Mouse (Mus musculus): ENCODE data around the gene Neurl4.
"Not testable (repeated sequence)": the region's sequence is repeated elsewhere in the genome, so short reads cannot be mapped to it uniquely, and the experiment has no call there.

The Neurl4 gene

DNA sequence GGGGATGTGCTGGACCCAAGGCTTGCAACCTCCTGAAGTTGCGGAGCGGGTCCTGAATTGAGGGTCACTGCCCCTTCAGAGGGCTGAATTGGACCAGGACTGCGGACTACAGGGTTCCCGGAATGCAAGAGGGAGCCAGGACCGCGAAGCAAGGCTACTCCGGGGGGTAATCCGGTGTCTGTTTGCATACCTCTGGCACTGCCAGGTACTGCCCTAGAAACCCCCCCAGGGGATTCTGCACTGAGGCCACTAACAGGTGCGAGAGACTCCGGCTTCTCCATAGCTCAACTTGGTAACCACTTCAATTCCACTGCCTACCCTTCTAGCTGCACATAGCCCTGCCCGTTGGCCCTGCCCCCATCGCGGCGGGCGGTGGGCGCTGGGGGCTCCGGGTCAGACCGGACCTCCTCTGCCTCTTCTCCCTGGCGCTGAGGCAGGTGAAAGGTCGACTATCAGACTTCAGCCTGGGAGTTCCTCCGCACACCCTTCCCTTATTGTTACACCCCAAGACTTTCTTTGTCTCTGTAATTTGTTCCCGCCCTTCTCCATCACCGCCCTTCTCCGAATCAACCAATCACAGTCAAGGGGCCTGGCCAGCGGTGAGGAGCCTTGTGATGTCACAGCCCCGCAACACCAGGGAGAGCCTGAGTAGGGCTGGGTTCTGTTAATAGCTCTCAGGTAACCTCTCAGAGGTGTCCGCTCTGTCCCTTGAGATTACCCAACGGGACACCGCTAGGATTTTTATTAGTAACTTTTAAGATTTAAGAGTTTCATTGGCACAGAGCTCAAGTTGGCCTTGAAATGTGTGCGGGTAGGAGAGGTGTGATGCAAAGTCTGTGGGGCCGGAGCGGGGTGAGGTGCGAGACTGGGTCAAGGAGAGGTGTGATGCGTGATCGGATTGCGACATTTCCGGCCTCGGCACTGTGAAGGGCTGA is at the start of gene Neurl4, which contains the start of gene 2810408A11Rik:
Neurl4 (plus strand) TSS at position 602 of the 935 bp plus-strand sequence.
2810408A11Rik (minus strand) TSS at position 517 of the 935 bp plus-strand sequence.
- peak; percentile 92 to 94 for DNase-seq

DNA sequence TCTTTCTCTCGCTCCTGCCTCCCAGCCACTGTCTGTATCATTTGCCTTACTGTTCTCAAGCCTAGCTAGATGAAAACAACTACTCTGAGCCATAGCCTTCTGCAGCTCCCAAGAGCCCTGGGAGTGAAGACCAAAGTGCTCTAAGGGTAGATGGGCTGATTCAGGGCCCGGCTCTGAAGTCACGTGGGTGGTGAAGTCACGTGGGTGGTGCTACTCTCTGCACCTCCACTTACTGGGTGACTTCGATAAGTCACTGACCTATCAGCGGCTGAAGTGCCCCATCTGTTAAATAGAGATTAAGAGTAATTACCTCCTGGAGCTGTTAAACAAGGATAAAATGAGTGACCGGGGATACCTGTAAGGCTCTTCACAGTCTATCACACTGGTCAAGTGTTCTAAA is 46.9 kb upstream of the Neurl4 start:
- DNase-seq: no peak

DNA sequence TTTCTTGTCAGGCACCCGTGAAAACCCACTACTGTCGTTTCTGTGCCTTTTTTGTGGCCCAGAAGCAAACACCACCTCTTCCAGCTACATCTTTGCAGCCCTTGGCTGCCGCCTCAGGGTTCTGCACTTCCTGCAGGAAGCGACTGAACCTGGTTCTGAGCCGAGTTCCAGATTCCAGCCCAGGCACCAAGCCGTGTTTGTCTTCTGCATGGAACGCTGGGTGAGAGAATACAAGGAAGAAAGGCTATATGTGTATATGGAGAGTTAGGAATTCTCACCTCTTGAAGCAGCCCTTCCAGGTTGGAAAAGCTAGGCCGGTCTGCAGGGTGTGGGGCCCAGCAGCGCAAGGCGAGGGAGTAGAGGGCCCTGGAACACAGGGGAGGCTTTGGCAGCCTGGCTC is 46.2 kb upstream of the Neurl4 start:
- no peak for DNase-seq

DNA sequence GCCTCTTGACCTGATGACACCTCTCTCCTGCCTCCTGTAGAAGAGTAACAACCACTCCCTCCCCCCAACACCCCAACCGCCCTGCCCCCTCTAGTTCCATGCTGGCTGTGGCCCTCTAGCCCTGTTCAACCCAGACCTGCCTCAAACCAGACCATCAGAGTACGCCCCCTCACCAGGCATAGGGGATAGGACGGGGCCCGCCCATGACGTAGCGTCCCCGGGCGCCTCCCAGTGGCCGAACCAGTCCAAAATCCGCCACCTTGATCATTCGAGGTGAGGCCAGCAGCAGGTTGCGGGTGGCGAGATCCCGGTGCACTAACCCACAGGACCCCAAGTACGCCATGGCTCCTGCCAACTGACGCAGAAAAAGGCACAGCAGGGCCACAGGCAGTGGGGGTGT is 45.5 kb upstream of the Neurl4 start:
- DNase-seq: peak; percentile 77 to 78

DNA sequence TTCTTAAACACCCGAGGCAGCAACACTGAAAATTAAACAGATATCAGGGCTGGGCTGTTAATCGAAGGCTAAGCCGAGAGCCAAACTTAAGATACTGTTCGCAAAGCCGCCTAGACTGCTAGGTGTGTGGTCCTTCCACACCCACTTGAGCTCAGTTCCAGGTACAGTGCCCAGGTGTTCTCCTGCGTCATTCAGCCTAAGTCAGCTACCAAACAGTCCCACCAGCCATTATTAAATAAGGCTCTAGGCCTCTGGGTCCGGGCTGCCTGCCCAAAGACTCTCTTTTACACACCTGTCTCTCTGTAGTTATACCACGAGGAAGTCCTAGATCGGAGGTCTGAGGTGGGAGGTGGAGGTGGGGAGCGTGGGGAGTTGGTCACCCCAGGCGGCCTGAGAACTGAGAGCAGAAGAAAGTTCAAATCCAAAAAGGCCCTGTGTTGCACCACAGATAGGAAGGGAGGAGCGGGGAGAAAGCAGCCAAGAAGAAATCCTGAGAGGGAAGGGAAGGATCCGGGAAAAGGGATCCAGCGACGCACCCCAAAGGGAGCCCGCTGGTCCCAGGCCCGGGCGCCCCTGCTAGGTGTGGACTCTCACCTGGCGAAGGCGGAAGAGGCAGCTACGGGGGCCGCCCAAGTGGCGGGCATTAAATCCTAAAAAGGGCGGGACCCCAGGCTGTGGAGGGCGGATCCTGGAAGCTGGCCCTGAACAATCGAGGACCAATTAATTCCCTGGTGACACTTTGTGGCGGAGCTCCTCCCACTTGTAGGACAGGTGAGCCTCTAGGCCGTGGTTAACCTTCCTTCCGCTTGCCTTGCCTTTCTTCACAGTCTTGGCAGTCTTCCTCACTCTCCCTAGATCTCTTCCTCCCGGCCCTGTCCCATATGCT is 42.5 kb upstream of the Neurl4 start, which contains the start of gene Tnk1:
Tnk1 (minus strand) TSS at position 618 of the 886 bp plus-strand sequence.
- no peak for DNase-seq

DNA sequence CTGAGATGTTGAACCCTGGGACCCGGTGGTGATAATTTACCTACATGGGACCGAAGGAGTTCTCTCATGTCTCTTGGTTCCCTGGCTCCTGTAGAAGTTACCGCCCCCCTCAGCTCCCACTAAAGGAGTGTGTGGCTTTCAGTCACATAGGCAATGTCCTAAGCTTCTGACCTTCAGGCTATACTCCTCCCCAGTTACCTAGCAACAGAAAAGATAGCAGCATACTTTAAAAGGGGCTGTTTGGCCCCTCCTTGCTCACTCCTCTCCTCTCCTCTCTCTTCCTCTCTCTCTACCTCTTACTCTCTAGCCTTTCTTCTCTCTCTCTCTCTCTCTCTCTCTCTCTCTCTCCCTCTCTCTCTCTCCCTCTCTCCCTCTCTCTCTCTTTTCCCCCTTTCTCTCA is 37.1 kb upstream of the Neurl4 start:
- DNase-seq: not testable (repeated sequence)

DNA sequence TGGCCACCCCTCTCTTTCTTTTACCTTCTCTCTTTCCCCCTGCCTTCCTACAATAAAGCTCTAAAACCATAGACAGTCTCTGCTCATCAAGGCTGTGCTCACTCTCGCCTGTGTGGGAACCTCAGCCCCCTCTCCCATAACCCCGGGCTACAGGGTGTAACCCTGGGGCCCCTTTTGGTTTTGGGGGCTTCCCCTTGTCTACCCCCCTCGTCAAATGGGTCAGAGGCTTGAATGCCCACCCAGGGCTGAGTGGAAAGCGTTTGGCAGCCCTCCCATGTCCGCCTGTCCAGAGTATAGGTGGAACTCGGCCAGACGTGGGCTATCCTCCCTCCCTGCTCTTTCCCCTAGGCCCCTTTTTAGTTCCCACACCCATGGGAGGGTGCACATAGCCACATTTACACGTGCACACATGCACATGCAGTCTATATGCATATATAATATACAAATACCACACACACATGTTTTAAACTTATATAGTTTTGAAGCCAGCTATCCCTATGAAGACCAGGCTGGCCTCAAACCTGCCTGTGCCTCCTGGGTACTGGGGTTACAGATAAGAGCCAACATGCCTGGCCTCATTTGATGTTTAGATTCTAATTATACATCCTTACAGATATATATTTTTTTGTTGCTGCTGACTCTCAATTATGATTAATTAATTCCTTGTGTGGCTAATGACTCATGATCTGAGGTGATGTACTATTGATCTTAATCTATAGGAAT is 36.6 kb upstream of the Neurl4 start:
- DNase-seq: no peak

DNA sequence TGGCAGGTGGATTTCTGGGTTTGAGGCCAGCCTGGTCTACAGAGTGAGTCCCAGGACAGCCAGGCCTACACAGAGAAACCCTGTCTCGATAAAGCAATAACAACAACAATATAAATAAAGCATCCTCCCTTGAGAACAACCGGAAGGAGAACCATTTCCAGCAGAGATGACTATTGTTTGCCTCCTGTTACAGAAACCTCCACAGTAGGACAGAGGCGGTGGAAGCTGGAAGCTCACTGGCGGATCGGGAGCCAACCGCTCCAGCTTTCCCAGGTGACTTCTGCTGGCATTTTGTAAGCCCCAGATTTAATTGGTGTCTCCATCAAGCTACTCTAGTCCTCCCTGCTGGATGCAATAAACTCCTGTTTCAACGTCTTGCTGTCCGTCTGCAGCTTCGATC is 35.3 kb upstream of the Neurl4 start:
- DNase-seq: no peak

DNA sequence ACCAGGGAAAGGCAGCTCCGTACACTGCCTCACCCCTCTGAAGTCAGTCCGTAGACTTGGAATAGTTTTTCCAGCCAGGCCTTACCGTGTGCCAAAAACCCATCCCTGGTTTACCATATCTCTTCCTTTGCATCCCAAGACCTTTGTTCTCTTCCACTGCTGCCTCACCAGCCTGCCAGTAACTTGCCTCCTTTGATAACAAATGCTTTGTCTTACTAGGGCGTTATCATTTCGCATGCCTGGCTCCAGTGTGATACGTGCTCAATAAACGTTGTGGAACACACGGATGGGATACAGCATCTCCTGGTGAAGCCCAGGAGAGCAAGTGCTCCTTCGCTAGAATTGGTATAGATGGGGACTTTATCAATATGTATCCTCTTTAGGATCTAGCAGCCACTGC is 33.5 kb upstream of the Neurl4 start:
- DNase-seq: no peak

DNA sequence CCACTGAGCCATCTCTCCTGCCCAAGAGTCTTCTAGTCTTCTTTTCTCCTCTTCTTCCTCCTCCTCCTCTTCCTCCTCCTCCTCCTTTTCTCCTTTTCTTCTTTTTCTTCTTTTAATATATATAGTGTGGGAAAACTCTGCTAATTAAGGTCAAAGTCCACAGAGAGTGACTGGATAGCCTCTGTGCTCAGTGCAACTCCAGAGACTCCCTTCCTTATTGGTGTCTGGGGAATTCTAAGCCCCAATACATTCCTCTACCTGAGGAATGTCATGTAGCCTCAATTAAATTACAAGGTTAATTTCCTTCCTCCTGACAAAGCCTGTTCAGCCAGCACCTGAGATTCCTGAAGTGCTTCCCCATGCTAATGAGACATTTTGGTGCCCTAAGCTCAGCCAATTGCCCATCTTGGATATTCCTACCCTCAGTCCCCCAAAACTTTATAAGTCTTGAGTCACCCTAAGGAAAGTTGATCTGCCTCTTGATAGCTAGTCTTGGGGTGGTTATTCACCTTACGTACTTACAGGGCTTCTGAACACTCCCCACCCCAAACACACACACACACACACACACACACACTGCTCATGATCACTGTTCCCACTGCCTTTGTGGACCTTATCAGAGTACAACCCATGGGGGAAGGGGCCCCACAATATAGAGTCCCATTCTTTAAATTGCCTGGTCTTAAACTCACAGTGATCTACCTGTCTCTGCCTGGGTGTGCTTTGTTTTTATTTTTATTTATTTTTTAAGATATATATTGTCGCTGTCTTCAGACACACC is 30.4 kb upstream of the Neurl4 start:
- no peak for DNase-seq

DNA sequence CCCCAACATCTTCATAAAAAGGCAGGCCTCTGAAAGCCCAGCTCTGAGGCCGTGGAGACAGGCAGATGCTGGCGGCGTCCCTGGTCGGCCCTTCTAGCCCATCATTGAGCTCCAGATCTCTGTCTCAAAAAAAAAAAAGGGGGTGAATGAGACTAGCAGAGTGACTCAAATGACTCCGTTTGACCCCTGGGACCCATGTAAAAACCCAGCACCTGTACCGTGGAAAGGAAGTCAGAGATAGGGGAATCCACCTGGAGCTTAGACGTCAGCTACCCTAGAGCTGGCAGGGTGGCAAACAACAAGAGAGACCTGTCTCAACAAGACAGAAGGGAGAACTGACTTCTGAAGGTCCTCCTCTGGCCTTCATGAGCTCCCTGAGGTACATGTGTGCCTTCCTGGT is 29.1 kb upstream of the Neurl4 start:
- DNase-seq: no peak

DNA sequence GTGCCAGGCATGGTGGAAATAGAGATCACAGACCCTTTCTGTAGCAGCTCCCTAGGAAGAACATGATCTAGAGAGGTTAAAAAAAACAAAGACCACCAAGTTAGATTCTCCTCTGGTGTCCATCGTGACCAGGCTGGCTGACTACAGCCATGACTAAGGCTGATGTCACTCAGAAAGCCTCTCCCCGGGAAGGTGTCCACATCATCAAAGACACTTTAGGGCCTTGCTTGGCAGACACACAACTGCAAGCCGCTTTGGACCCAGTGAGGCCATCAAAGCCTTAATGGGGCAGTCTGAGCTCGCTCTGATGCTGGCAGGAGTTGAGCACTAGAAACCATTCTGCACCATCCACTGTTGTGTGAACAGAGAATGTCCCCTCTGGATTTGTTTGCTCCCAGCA is 28.4 kb upstream of the Neurl4 start:
- DNase-seq: no peak

DNA sequence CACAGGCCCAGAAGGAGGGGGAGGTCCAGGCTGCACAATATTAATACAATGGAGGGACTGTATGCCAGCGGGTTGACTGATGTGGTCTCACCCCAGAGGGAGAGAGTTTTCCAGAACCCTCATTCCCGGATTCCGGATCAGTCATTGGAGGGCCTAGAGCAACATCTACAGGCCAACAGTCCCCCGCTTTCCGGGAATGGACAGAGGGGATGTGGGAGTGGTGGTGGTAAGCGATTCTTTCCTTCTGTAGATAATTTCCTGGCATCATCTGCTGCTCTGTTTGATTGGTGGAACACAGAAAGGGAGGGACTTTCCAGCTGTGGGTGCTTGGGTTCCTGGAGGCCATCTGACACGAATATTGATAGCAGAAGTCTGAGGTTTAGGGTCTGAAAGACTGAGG is 24.7 kb upstream of the Neurl4 start:
- DNase-seq: no peak

DNA sequence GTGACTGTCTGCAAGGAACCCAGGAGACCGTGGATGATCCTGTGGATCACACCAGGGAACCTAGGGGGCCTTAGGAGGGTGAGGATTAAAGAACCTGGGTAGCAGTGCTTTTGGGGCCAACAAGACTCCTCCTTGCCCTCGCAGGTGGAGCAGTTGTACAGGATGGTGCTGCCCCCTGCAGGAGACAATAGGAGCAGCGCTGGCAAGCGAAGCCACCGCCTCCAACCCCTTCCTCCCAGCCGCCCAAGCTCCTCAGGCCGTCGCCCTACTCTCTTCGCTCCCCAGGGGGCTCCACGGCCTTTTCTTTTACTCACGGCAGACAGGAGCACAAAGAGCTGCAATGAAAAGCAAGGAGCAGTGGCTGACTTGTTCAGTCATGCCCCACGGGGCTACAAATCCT is 24.0 kb upstream of the Neurl4 start:
- peak; percentile 93 to 95 for DNase-seq

DNA sequence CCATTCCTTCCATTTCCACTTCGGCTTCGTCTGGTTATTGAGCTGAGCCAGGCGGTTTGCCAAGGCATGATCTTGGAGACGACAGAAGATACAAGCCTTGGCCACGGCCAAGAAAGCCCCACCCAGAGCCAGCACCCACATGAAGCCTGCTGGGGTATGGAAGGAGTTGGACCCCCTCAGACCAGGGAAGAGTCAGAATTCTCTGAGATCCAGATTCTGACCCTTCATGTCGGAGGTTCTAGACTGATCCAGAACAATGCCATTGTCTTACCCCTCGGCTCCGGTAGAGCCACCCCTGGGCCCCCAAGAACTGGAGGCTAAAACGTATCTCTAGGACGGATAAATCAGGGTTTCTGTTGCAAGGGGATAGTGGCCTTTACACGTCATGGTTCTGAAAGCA is 23.0 kb upstream of the Neurl4 start, which contains the start of gene Tmem95:
Tmem95 (minus strand) TSS at position 141 of the 400 bp plus-strand sequence.
- peak in 1 of 2 experiments; percentile 34 for DNase-seq

DNA sequence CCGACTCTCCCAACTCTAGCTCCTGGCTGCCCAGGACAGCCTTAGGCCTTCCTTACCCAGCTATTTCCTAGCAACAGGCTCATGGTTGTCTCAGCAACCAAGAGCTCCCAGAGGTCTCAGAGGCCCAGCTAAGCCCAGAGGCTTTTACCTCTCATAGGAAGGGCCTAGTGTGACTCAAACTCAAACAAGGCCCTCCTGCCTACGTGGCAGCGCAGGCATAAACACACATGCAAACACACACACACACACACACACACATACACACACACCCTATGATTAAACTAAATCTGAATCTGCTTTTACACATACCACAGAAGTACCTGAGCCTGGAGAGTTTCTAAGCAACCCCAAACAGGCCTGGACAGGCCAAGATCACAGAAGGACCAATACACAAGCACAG is 22.5 kb upstream of the Neurl4 start:
- DNase-seq: no peak

DNA sequence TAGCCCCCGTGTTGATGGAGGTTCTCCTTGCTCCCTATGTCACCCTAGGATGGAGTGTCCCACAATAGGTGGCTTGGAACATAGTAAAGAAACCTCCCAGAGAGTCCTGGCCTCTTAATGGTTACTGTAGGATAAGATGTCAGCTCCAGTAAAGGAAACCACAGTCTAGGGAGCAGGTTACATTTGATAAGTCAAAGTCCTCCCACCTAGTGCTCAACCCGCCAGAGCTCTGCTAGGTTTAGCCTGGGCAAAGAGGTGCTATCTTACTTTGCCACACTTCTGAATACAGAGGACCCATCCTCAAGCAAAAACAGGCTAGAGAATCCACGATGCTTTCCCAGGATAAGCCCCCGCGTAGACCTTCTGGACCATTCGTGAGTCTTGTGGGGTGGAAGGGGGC is 21.9 kb upstream of the Neurl4 start:
- no peak for DNase-seq

DNA sequence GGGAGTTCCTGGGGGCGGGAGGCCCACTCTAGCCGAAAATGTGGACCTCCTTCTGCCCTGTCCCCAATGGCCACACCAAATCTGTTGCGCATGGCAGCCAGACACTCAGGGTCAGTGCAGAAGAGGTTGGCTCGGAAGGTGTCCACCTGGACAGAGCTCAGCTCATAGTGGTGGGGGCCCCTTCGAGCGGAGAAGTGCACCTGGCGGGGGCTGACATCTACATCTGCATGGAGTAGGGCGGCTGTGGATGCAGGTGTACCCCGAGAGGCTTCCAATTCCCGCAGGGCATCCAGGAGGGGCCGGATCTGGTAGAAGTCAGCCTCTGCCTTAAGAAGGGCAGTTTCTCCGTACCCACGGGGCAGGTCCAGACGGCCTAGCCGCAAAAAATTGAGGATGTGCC is 21.2 kb upstream of the Neurl4 start:
- DNase-seq: peak in 1 of 2 experiments; percentile 18

DNA sequence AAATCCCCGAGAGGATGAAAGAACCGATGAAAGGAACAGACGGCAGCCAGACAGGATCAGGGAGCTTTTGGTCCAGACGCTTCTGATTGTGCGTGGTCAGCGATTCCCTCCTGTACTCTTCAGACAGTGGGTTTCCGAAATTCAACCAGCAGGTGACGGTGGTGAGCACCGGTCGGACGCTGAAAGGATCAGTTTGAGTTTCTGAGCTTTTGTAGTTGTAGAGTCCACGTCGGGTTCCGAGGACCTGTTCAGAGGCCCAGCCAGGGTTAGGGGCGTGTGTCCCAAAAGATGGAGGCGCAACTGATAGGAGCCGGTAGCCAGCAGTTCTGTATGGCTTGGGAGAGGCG is 20.4 kb upstream of the Neurl4 start:
- DNase-seq: peak; percentile 77 to 81

DNA sequence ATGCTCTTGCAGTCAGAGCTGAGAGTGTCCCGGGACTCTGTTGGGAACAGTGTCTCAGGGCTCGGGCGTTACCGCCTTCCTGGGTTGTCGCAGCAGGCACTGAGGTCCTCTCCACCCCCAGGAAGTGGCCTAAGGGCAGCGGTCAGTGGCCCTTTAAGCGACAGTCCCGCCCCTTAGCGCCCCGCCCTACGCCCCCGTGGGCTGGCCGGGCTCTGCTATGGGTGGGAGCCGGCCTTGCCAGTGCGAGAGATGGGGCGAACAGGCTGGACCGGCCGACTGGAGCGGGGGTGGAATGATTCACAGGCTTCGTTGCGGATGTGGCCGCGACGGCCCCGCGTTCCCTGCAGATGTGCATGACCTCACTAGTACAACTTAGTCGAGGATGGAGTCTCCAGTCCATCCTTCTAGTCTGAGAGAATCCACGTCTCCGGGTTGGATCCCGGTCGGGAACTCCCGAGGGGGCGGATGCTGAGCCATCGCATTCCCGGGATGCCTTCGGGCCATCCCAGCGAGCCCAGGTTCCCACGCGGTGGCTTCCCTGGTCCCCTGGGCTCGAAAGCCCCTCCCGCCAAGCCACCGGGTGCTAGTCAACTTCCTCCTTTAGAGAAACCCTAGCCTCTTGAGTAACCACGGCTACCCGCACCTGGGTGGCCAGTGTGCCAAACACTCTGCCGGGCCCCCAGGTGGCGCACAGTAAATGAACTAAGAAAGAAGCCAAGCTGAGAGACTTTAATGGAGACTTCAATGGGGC is 19.8 kb upstream of the Neurl4 start, which contains the start of gene Kctd11:
Kctd11 (minus strand) TSS at position 554 of the 751 bp plus-strand sequence.
- DNase-seq: peak; percentile 80 to 87
